In the genomic region with DNA sequence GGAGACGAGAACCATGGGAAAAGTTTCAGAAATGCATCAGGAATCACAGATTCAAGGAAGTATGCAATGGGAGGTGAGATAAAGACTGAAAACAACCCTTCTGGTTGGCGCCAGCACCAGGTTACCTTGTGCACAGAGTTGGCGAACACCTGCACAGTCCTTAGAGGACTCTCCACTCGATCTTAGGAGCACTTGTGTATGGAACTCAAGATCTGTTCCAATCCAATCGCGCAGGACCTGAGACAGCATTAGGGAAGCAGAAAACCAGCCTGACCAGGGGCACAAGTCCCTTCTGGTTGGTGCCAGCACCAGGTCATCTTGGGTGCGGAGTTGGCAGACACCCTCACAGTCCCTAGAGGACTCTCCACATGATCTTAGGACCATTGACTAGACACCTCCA, we compare ENCODE assay signal across 30 mouse cellular contexts. TPM values are rescaled to one million over a fixed set of nuclear protein-coding genes. Genes with fewer than 3 reads are reported as not detected.
"Had no signal": no experiment of that assay in that cellular context is flagged by ENCODE, and none has a peak within 500 bp of the region (broad histone marks: within the 10 kb centered on the region; RNA-seq: fewer than 3 reads in every experiment).

No protein-coding gene starts in this region.

- H3K4me2 ChIP-seq: heart, embryonic 11.5 days; heart, embryonic 13.5 days; heart, embryonic 15.5 days; hindbrain, embryonic 13.5 days; hindbrain, embryonic 15.5 days; limb, embryonic 13.5 days; limb, embryonic 15.5 days had no signal

- H3K9me3 ChIP-seq: heart, embryonic 15.5 days; hindbrain, embryonic 13.5 days; hindbrain, embryonic 15.5 days; limb, embryonic 13.5 days; limb, embryonic 15.5 days had no signal

- H3K4me1 ChIP-seq: heart, embryonic 13.5 days; heart, embryonic 15.5 days; hindbrain, embryonic 13.5 days; hindbrain, embryonic 15.5 days; limb, embryonic 13.5 days; limb, embryonic 15.5 days had no signal

- H3K4me3 ChIP-seq: heart, adult 2 months; heart, embryonic 13.5 days; heart, embryonic 15.5 days; hindbrain, embryonic 13.5 days; hindbrain, embryonic 15.5 days; limb, embryonic 13.5 days; limb, embryonic 15.5 days had no signal

- H3K27me3 ChIP-seq: heart, embryonic 13.5 days; heart, embryonic 15.5 days; hindbrain, embryonic 13.5 days; hindbrain, embryonic 15.5 days; limb, embryonic 13.5 days; limb, embryonic 15.5 days had no signal

- H3K36me3 ChIP-seq: heart, embryonic 13.5 days; heart, embryonic 15.5 days; hindbrain, embryonic 13.5 days; hindbrain, embryonic 15.5 days; limb, embryonic 13.5 days; limb, embryonic 15.5 days had no signal

- ATAC-seq: forebrain, postnatal 0 days; inflammation-experienced regulatory T-cells, adult 6 months; intestine, embryonic 16.5 days had no signal

- DNase-seq: forebrain, postnatal 0 days; gastrocnemius, postnatal 14 days; gastrocnemius, postnatal 36 days; heart, adult 11 months; heart, adult 2 months; heart, postnatal 14 days; heart, postnatal 36 days; kidney, adult 11 months; kidney, adult 8-10 months; kidney, postnatal 14 days; kidney, postnatal 36 days; layer of hippocampus, adult 9-11 months; layer of hippocampus, postnatal 36 days had no signal

- H3K9ac ChIP-seq: forebrain, postnatal 0 days; heart, embryonic 13.5 days; heart, embryonic 15.5 days; hindbrain, embryonic 13.5 days; hindbrain, embryonic 15.5 days; limb, embryonic 13.5 days; limb, embryonic 15.5 days had no signal

- H3K27ac ChIP-seq: heart, adult 2 months; heart, embryonic 13.5 days; heart, embryonic 15.5 days; hindbrain, embryonic 13.5 days; hindbrain, embryonic 15.5 days; kidney, postnatal 0 days; limb, embryonic 13.5 days; limb, embryonic 15.5 days had no signal

RNA-seq across cellular contexts. Expression of gene Gp6, which starts 24.0 kb away (rescaled TPM):
- polyA plus RNA-seq: forebrain, postnatal 0 days; gonadal fat pad, adult 2 months; heart, postnatal 0 days; hindbrain, embryonic 15.5 days; inflammation-experienced regulatory T-cells, adult 6 months; kidney, postnatal 0 days; large intestine, adult 2 months; limb, embryonic 15.5 days; liver, adult 2 months had no signal

RNA-seq across cellular contexts. Expression of gene Ncr1, which starts 36.0 kb away (rescaled TPM):
- polyA plus RNA-seq: forebrain, postnatal 0 days; heart, embryonic 11.5 days; heart, postnatal 0 days; hindbrain, embryonic 11.5 days; hindbrain, embryonic 13.5 days; hindbrain, embryonic 15.5 days; kidney, embryonic 14.5 days; limb, embryonic 11.5 days; limb, embryonic 13.5 days; limb, embryonic 15.5 days had no signal
